Mouse (Mus musculus): Measurements from ENCODE around the gene Tead2. TPM values are rescaled to one million over a fixed set of nuclear protein-coding genes. Genes with fewer than 3 reads are reported as not detected.

Gene Tead2
- polyA plus RNA-seq, 1 experiment from 2014 or later = 148 TPM

GRCm38 (mm10) chr7:45192585-45193310, 22.8 kb upstream of the Tead2 start:
- Histone ChIP-seq H3K36me3 (no peaks in the 10 kb centered on the region), H3K27me3 (peaks cover 26% of the 10 kb centered on the region), H3K9me3 (replicated peaks) (no peaks in the 10 kb centered on the region), H3K27ac (replicated peaks) (no peak overlapping the region), H3K4me1 (peaks cover 9% of the 10 kb centered on the region), H3K4me2 (replicated peaks) (no peak overlapping the region), H3K9ac (no peak overlapping the region), H3K4me3 (replicated peaks) (no peak overlapping the region)
- WGBS = 76% methylated on average over 7 of the region's 7 CpGs
- no peak for ATAC-seq (ENCODE audit: insufficient number of reproducible peaks, low FRiP score, low TSS enrichment, low read depth)

DNA sequence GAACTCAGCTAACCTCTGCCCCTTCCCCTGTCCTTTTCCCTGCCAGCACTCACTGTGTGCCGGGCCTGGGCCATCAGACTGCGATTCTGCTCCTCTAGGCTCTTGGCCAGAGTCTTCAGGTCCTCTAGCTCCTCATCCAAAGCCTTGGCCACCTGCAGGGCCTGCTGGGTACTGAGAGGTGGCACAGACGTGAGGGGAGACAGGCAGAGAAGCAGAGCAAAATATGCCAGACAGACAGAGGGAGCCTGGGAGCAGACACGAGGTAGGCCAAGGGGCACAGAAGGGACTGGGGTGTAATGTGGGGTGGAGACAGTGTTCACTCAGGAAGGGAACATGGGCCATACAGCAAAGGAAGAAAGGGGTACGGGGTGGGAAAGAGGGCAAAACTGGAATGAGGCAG, 22.1 kb upstream of the Tead2 start:
- ATAC-seq (ENCODE audit: insufficient number of reproducible peaks, low FRiP score, low TSS enrichment, low read depth) = no peak
- no peak overlapping the region for H3K4me3 ChIP-seq (replicated peaks)
- H3K27me3 ChIP-seq = peaks cover 21% of the 10 kb centered on the region
- H3K9me3 ChIP-seq (replicated peaks) = no peaks in the 10 kb centered on the region
- WGBS = 67% methylated on average over 5 of the region's 5 CpGs
- no peak overlapping the region for H3K9ac ChIP-seq
- peaks cover 15% of the 10 kb centered on the region for H3K4me1 ChIP-seq
- H3K4me2 ChIP-seq (replicated peaks) = no peak overlapping the region
- H3K27ac ChIP-seq (replicated peaks) = no peak overlapping the region
- no peaks in the 10 kb centered on the region for H3K36me3 ChIP-seq

GRCm38 (mm10) chr7:45193871-45194785, 21.4 kb upstream of the Tead2 start:
- Histone ChIP-seq H3K9ac (no peak overlapping the region), H3K9me3 (replicated peaks) (no peaks in the 10 kb centered on the region)

GRCm38 (mm10) chr7:45195341-45196175, 20.0 kb upstream of the Tead2 start:
- H3K27ac ChIP-seq (replicated peaks) = no peak overlapping the region
- H3K4me3 ChIP-seq (replicated peaks) = no peak overlapping the region
- no peak for ATAC-seq (ENCODE audit: insufficient number of reproducible peaks, low FRiP score, low TSS enrichment, low read depth)
- H3K9me3 ChIP-seq (replicated peaks) = no peaks in the 10 kb centered on the region
- peaks cover 5% of the 10 kb centered on the region; the same call in 1 of the 2 replicates for H3K27me3 ChIP-seq
- H3K9ac ChIP-seq = 0 out of 2 replicates have a peak overlapping the region, but pooled peaks have one; percentile 21
- 60% methylated on average over 13 of the region's 13 CpGs for WGBS
- H3K4me1 ChIP-seq = peaks cover 18% of the 10 kb centered on the region
- H3K36me3 ChIP-seq = no peaks in the 10 kb centered on the region
- H3K4me2 ChIP-seq (replicated peaks) = no peak overlapping the region

More at GRCm38 (mm10) chr7:45193871-45194785, 21.4 kb upstream of the Tead2 start:
- H3K27ac ChIP-seq (replicated peaks) = no peak overlapping the region
- H3K27me3 ChIP-seq = peaks cover 14% of the 10 kb centered on the region
- H3K36me3 ChIP-seq = no peaks in the 10 kb centered on the region
- H3K4me3 ChIP-seq (replicated peaks) = no peak overlapping the region
- H3K4me1 ChIP-seq = peaks cover 18% of the 10 kb centered on the region
- H3K4me2 ChIP-seq (replicated peaks) = no peak overlapping the region
- no peak for ATAC-seq (ENCODE audit: insufficient number of reproducible peaks, low FRiP score, low TSS enrichment, low read depth)
- WGBS = 66% methylated on average over 17 of the region's 17 CpGs

DNA sequence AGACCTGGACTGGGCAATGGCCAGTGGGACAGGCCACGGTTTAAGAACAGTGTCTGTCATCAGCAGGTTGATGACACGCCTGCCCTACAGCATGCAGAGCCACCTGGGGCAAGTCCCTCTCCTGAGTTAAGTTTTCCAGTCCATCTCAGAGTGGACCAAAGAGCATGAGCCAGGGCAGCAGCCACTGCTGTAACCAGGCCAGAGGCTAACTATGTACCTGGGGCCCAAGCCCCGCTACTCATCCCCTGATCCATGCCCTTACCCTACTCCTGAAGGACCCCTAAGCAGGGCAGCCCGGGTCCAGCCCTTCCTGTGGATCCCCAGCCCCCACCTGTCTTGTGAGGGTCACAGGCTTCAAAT, 19.4 kb upstream of the Tead2 start:
- Histone ChIP-seq H3K27ac (replicated peaks) (no peak overlapping the region), H3K9me3 (replicated peaks) (no peaks in the 10 kb centered on the region), H3K9ac (0 out of 2 replicates have a peak overlapping the region, but pooled peaks have one; percentile 21), H3K4me2 (replicated peaks) (no peak overlapping the region), H3K27me3 (peaks cover under 1% of the 10 kb centered on the region; the same call in 1 of the 2 replicates), H3K4me1 (peaks cover 18% of the 10 kb centered on the region), H3K4me3 (replicated peaks) (no peak overlapping the region), H3K36me3 (no peaks in the 10 kb centered on the region)
- no peak for ATAC-seq (ENCODE audit: insufficient number of reproducible peaks, low FRiP score, low TSS enrichment, low read depth)
- 77% methylated on average over 4 of the region's 4 CpGs for WGBS

DNA sequence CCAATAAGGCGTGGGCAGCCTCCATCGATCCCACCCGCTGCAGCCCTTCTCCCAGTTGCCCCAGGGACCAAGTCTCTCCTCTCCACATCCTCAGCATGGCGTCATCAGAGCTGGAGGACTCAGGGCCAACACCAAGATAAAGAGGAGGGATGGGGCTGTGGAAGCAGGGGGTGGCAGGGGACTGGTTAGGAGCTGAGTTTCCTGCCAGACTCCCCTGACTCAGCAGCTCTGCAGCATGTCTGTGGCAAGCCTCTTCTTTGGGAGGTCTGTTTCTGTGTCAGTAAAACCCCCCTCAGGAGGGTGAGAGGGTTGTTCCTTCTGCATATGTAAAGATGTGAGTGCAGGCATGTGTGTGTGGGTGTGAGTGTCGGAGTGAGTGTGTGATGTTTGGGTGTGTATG, 18.6 kb upstream of the Tead2 start:
- no peaks in the 10 kb centered on the region for H3K9me3 ChIP-seq (replicated peaks)
- no peak for ATAC-seq (ENCODE audit: insufficient number of reproducible peaks, low FRiP score, low TSS enrichment, low read depth)
- no peaks in the 10 kb centered on the region; the same call in 1 of the 2 replicates for H3K27me3 ChIP-seq
- H3K4me2 ChIP-seq (replicated peaks) = no peak overlapping the region
- peaks cover 12% of the 10 kb centered on the region; the same call in 1 of the 2 replicates for H3K4me1 ChIP-seq
- no peak overlapping the region for H3K9ac ChIP-seq
- H3K27ac ChIP-seq (replicated peaks) = no peak overlapping the region
- H3K36me3 ChIP-seq = no peaks in the 10 kb centered on the region
- no peak overlapping the region for H3K4me3 ChIP-seq (replicated peaks)
- 59% methylated on average over 5 of the region's 5 CpGs for WGBS

- H3K27me3 ChIP-seq = peaks cover 4% of the 10 kb centered on the region
- H3K4me2 ChIP-seq (replicated peaks) = no peak overlapping the region
- H3K27ac ChIP-seq (replicated peaks) = no peak overlapping the region
- no peaks in the 10 kb centered on the region for H3K36me3 ChIP-seq
- H3K9ac ChIP-seq = no peak overlapping the region
- no peak overlapping the region for H3K4me3 ChIP-seq (replicated peaks)
- H3K9me3 ChIP-seq (replicated peaks) = no peaks in the 10 kb centered on the region
- no peak for ATAC-seq (ENCODE audit: insufficient number of reproducible peaks, low FRiP score, low TSS enrichment, low read depth)
- 0 out of 2 replicates have a peak, but pooled peaks cover 10% of the 10 kb centered on the region for H3K4me1 ChIP-seq
- 10% methylated on average over 5 of the region's 5 CpGs for WGBS
These were observed 17.1 kb upstream of the Tead2 start for GRCm38 (mm10) chr7:45198435-45198834.

- no peak for ATAC-seq (ENCODE audit: insufficient number of reproducible peaks, low FRiP score, low TSS enrichment, low read depth)
- Histone ChIP-seq H3K9ac (no peak overlapping the region), H3K9me3 (replicated peaks) (no peaks in the 10 kb centered on the region), H3K4me1 (0 out of 2 replicates have a peak, but pooled peaks cover 10% of the 10 kb centered on the region), H3K27ac (replicated peaks) (no peak overlapping the region), H3K36me3 (no peaks in the 10 kb centered on the region), H3K4me2 (replicated peaks) (no peak overlapping the region), H3K4me3 (replicated peaks) (no peak overlapping the region), H3K27me3 (peaks cover 4% of the 10 kb centered on the region)
- WGBS = 76% methylated on average over 11 of the region's 11 CpGs
These were observed 16.6 kb upstream of the Tead2 start for GRCm38 (mm10) chr7:45198961-45199360.

DNA sequence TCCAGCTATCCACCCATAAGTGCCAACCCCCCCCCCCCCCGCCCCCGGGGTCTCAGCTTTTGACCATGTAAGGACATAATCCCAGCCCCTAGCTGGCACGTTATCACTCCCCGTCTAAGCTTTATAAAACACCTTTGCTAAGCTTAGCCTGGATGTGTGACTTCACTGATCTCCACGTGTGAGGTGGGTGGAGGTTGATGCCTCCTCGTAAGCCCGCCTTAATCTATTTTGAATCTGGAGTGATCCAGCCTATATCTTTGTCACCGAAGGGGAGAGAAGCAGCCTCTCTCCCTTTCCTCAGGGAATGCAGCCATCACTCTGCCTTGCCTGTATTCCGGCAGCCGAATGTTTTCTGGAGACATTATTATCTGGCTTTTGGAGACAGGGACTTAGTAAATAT, 12.9 kb upstream of the Tead2 start:
- Histone ChIP-seq H3K4me3 (replicated peaks) (no peak overlapping the region), H3K9ac (no peak overlapping the region), H3K27me3 (peaks cover 4% of the 10 kb centered on the region; the same call in 1 of the 2 replicates), H3K4me2 (replicated peaks) (no peak overlapping the region), H3K36me3 (no peaks in the 10 kb centered on the region), H3K4me1 (0 out of 2 replicates have a peak, but pooled peaks cover 16% of the 10 kb centered on the region), H3K9me3 (replicated peaks) (no peaks in the 10 kb centered on the region), H3K27ac (replicated peaks) (no peak overlapping the region)
- WGBS = 50% methylated on average over 10 of the region's 10 CpGs
- no peak for ATAC-seq (ENCODE audit: insufficient number of reproducible peaks, low FRiP score, low TSS enrichment, low read depth)

- ATAC-seq (ENCODE audit: insufficient number of reproducible peaks, low FRiP score, low TSS enrichment, low read depth) = peak; percentile 95
- Histone ChIP-seq H3K27ac (replicated peaks) (no peak within 1 kb of the TSS), H3K9ac (no peak within 1 kb of the TSS; the same call in 1 of the 2 replicates), H3K27me3 (peaks cover 4% of the 10 kb centered on the region; the same call in 1 of the 2 replicates), H3K36me3 (no peaks in the 10 kb centered on the region), H3K4me1 (0 out of 2 replicates have a peak, but pooled peaks cover 6% of the 10 kb centered on the region), H3K9me3 (replicated peaks) (no peaks in the 10 kb centered on the region), H3K4me3 (replicated peaks) (peak within 1 kb of the TSS; percentile 49), H3K4me2 (replicated peaks) (peak within 1 kb of the TSS; percentile 56)
- WGBS = 7% methylated on average over 44 of the region's 44 CpGs
These were observed 11.0 kb upstream of the Tead2 start, which contains the start of gene Ccdc155 for GRCm38 (mm10) chr7:45204380-45205143. Gene Ccdc155 (minus strand): TSS chr7:45204892.

Data from embryonic facial prominence, embryonic 15.5 days (tissue).